Mouse (Mus musculus) heart, adult 2 months (tissue): Measurements from ENCODE around the gene Vps37b. TPM values are rescaled to one million over a fixed set of nuclear protein-coding genes. Genes with fewer than 3 reads are reported as not detected.

Source experiments
- DNase-seq, 2 experiments: peaks; one replicate each; pipeline ENCODE4 v3.0.0; 2021
- H3K27ac ChIP-seq: fragments of 200-600 bp; 2 replicates; pipeline ENCODE4 v1.8.1; 2022
- H3K27me3 ChIP-seq: fragments of 200-500 bp; 2 replicates; pipeline ENCODE4 v1.6.1; 2012; ENCODE audit warnings: mild to moderate bottlenecking, low read length, inconsistent platforms, mixed read lengths; ENCODE audit not compliant: control insufficient read depth, insufficient read depth
- H3K36me3 ChIP-seq: fragments of 200-500 bp; 2 replicates; pipeline ENCODE4 v1.6.1; 2012; ENCODE audit warnings: low read length, inconsistent platforms; ENCODE audit not compliant: control insufficient read depth, insufficient read depth
- H3K4me1 ChIP-seq: fragments of 200-500 bp; 2 replicates; pipeline ENCODE4 v1.6.1; 2011; ENCODE audit warnings: low read length; ENCODE audit not compliant: control insufficient read depth, insufficient read depth
- H3K4me3 ChIP-seq: fragments of 200-600 bp; 2 replicates; pipeline ENCODE4 v1.8.1; 2022
- H3K79me2 ChIP-seq: fragments of 200-500 bp; replicated peaks from 2 replicates; pipeline ENCODE4 v1.6.1; 2012; ENCODE audit warnings: mild to moderate bottlenecking, inconsistent platforms, low read length, moderate library complexity, mixed read lengths; ENCODE audit not compliant: control insufficient read depth, insufficient read depth
- H3K9ac ChIP-seq: fragments of 200-500 bp; 2 replicates; pipeline ENCODE4 v1.6.1; 2012; ENCODE audit warnings: low read depth, mild to moderate bottlenecking, control low read depth, inconsistent platforms, low read length, mixed read lengths
- CTCF ChIP-seq: fragments of 200-600 bp; IDR thresholded peaks from 2 replicates; pipeline ENCODE4 v1.8.1; 2022; ENCODE audit warnings: antibody characterized with exemption, mild to moderate bottlenecking, moderate library complexity
- EP300 ChIP-seq: fragments of 200-500 bp; IDR thresholded peaks from 2 replicates; pipeline ENCODE4 v1.6.1; 2011; ENCODE audit warnings: low read depth, low read length, control low read depth; ENCODE audit not compliant: insufficient read depth
- POLR2A ChIP-seq: fragments of 200-500 bp; IDR thresholded peaks from 2 replicates; pipeline ENCODE4 v1.6.1; 2011; ENCODE audit warnings: mild to moderate bottlenecking, low read depth, low read length, control low read depth; ENCODE audit not compliant: insufficient read depth
- WGBS: fragments of 180-500 bp; shearing (Covaris S2); methylation state at CpG from one replicate; pipeline ENCODE4 v1.1.7; 2018; 5-methylcytosine and 5-hydroxymethylcytosine counted together
- intact Hi-C: fragments of 180-260 bp; cut with DNase I; formaldehyde crosslinking; loops from one replicate; pipeline ENCODE4 v1.15.1; 2025
- polyA plus RNA-seq: library from polyadenylated mRNA; depleted of rRNA; stranded (reverse); fragments of >200 nt; gene quantifications from 2 replicates; pipeline ENCODE4 v1.2.3, GENCODE M21; 2012
- total RNA-seq, 2 experiments: library from RNA; stranded (reverse); gene quantifications; 2 replicates each; pipeline ENCODE4 v1.2.3; 2021

The Vps37b gene
- total and polyA plus RNA-seq, 3 experiments = 16.0 to 22.7 (median 16.7) TPM

- Histone ChIP-seq H3K27me3 (no peaks in the 10 kb centered on the region), H3K4me3 (no peak overlapping the region), H3K36me3 (no peaks in the 10 kb centered on the region), H3K4me1 (peaks cover 4% of the 10 kb centered on the region), H3K79me2 (no peaks in the 10 kb centered on the region), H3K27ac (no peak overlapping the region), H3K9ac (no peak overlapping the region)
- intact Hi-C loops = loop anchor here (5.0 kb wide), 1 partner anchor 39 kb away; no protein-coding TSS in a partner anchor
- TF ChIP-seq CTCF (no peak), EP300 (no peak), POLR2A (no peak)
- 73% methylated on average over 9 of the region's 9 CpGs for WGBS
- no peak for DNase-seq
Observed at GRCm38 (mm10) chr5:124076559-124076958, 44.5 kb upstream of the Vps37b start.

GRCm38 (mm10) chr5:124075716-124076115 is 43.6 kb upstream of the Vps37b start:
- intact Hi-C loops = loop anchor here (5.0 kb wide), 1 partner anchor 38 kb away; no protein-coding TSS in a partner anchor
- Histone ChIP-seq H3K4me3 (no peak overlapping the region), H3K79me2 (no peaks in the 10 kb centered on the region), H3K27me3 (no peaks in the 10 kb centered on the region), H3K36me3 (no peaks in the 10 kb centered on the region), H3K9ac (no peak overlapping the region), H3K4me1 (peaks cover 4% of the 10 kb centered on the region), H3K27ac (no peak overlapping the region)
- no peak for TF ChIP-seq POLR2A
- no peak for TF ChIP-seq EP300
- no peak for TF ChIP-seq CTCF
- 82% methylated on average over 9 of the region's 9 CpGs for WGBS
- no peak for DNase-seq

DNA sequence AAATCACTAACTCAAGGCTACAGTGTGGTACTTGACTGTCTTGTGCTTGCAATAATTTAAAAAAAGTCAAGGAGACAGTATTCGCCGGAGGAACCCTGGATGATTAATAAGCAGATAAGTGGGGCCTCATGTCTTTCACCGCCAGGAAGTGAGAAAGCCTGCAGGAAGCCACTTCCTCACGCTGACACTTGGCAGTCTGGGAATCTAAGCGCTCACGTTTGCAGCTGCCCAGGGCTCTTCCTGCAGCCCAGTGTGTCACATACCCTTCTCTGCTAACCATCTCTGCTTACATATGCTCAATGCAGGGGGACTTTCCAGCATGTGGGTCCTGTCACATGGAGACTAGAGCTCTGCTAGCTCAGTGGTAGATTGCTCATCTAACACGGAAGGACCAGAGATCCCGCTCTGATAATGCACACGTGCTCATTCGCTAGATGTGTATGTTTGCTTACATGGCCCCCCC is 42.8 kb upstream of the Vps37b start:
- intact Hi-C loops = loop anchor here (5.0 kb wide), 1 partner anchor 38 kb away; no protein-coding TSS in a partner anchor
- no peak overlapping the region for H3K4me3 ChIP-seq
- H3K27me3 ChIP-seq = no peaks in the 10 kb centered on the region
- no peak overlapping the region for H3K9ac ChIP-seq
- H3K79me2 ChIP-seq = no peaks in the 10 kb centered on the region
- H3K27ac ChIP-seq = no peak overlapping the region
- 39% methylated on average over 10 of the region's 10 CpGs for WGBS
- no peaks in the 10 kb centered on the region for H3K36me3 ChIP-seq
- peak in 1 of 2 experiments; percentile 43 for DNase-seq
- no peak for TF ChIP-seq CTCF
- TF ChIP-seq POLR2A = no peak
- no peak for TF ChIP-seq EP300
- peaks cover 4% of the 10 kb centered on the region for H3K4me1 ChIP-seq

- DNase-seq = no peak
- no peaks in the 10 kb centered on the region for H3K27me3 ChIP-seq
- H3K4me3 ChIP-seq = no peak overlapping the region
- no peak for TF ChIP-seq CTCF
- TF ChIP-seq EP300 = no peak
- no peak for TF ChIP-seq POLR2A
- intact Hi-C loops = no loop called here
- H3K27ac ChIP-seq = no peak overlapping the region; the same call in 1 of the 2 replicates
- H3K9ac ChIP-seq = no peak overlapping the region
- H3K36me3 ChIP-seq = no peaks in the 10 kb centered on the region
- H3K79me2 ChIP-seq = no peaks in the 10 kb centered on the region
- H3K4me1 ChIP-seq = peaks cover 4% of the 10 kb centered on the region
- 65% methylated on average over 9 of the region's 9 CpGs for WGBS
Observed at GRCm38 (mm10) chr5:124073682-124074081, 41.6 kb upstream of the Vps37b start.

DNA sequence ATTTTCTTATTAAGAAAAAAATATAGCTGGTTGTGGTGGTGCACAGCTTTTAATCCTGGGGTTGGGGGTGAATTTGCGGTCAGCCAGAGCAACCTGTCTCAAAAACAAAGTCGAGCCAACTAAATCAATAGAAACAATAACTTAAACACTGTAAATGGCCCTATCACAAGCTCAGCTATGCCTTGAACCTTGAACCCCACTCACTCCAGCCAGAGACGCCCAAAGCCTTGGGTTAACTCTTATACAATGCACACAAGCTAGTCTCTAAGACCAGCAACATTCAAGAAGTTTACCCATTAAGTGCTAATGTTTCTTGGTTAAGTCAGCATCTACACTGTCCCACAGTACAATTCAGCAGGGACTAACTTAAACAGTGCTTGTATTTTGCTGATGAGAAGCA is 37.6 kb upstream of the Vps37b start:
- 91% methylated on average over 3 of the region's 3 CpGs for WGBS

DNA sequence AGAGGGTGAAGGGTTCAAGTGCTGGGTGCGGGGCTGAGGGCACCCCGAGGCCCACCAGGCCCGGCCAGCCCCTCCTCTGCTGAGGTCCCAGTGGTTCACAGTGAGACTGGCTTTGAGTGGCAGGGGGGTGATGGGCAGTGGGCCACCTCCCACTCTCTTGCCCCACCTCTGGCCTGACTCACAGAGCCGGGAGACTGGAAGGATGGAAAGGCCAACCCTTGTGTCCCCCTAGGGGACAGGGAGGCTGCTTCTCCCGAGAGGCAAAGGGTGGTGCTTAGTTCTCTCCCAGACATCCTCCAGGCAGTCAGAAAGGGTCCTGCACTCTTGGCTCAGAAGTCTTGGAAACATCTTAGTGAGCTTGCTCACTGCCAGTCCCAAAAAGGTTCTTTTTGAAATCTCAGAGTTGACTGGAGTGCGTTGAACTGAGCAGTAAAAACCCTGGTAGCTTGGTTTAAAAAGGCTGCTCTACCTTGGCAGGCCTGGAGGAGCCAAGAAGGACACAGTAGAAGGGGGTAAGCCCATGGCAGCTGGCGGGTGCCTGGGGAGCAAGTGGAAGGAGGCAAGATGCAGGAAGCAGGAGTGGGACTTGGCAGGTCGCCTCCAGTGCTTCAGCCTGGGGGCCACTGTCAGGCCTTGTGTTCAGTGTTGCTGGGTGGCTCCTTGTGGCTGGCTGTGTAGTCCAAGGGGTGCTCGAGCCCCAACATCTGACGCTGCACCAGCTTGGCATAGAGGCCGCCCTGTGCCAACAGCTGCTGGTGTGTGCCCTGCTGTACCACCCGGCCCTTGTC is 30.2 kb upstream of the Vps37b start:
- intact Hi-C loops = no loop called here
- no peaks in the 10 kb centered on the region for H3K79me2 ChIP-seq
- no peak for TF ChIP-seq POLR2A
- 0 out of 2 replicates have a peak, but pooled peaks have one; percentile 13 for TF ChIP-seq CTCF
- H3K4me1 ChIP-seq = peaks cover 5% of the 10 kb centered on the region
- no peaks in the 10 kb centered on the region for H3K27me3 ChIP-seq
- H3K36me3 ChIP-seq = no peaks in the 10 kb centered on the region
- peak in 1 of 2 experiments; percentile 35 for DNase-seq
- H3K27ac ChIP-seq = no peak overlapping the region
- 67% methylated on average over 12 of the region's 12 CpGs for WGBS
- no peak overlapping the region for H3K9ac ChIP-seq
- no peak overlapping the region for H3K4me3 ChIP-seq

More for the DNA sequence above, 37.6 kb upstream of the Vps37b start:
- Histone ChIP-seq H3K9ac (no peak overlapping the region), H3K4me3 (no peak overlapping the region), H3K36me3 (no peaks in the 10 kb centered on the region), H3K79me2 (no peaks in the 10 kb centered on the region), H3K27me3 (no peaks in the 10 kb centered on the region), H3K27ac (no peak overlapping the region), H3K4me1 (peaks cover 1% of the 10 kb centered on the region; the same call in 1 of the 2 replicates)
- TF ChIP-seq EP300 = no peak
- TF ChIP-seq POLR2A = no peak
- no peak for TF ChIP-seq CTCF
- no peak for DNase-seq
- intact Hi-C loops = no loop called here
